Mouse (Mus musculus) limb, embryonic 13.5 days (tissue): ENCODE measurements at regions not wholly inside any gene's neighbourhood (a gene's known extent, or its start where the extent isn't known, plus 50 kb on each side); places are given as distances from the start of the nearest gene placed in this dataset.
A peak's percentile ranks its signal among the peaks of the same experiment; 100 is the strongest.

ENCODE experiments used
- ATAC-seq: fragments of 200-750 bp; cut with Nextera tagmentation; 2 replicates; pipeline ENCODE4 v1.8.0; 2017; ENCODE audit warnings: low read depth, moderate number of reproducible peaks, moderate TSS enrichment; ENCODE audit not compliant: low FRiP score
- H3K27ac ChIP-seq: fragments of 300-500 bp; sonication (generic); 2 replicates; pipeline ENCODE4 v1.5.1; 2015; ENCODE audit warnings: inconsistent platforms, mild to moderate bottlenecking, moderate library complexity
- H3K27me3 ChIP-seq: fragments of 300-500 bp; sonication (generic); 2 replicates; pipeline ENCODE4 v1.6.1; 2015; ENCODE audit warnings: mild to moderate bottlenecking, inconsistent platforms
- H3K36me3 ChIP-seq: fragments of 300-500 bp; sonication (generic); 2 replicates; pipeline ENCODE4 v1.6.1; 2015; ENCODE audit warnings: inconsistent platforms, mild to moderate bottlenecking, moderate library complexity
- H3K4me1 ChIP-seq: fragments of 300-500 bp; sonication (generic); 2 replicates; pipeline ENCODE4 v1.6.1; 2015; ENCODE audit warnings: inconsistent platforms
- H3K4me2 ChIP-seq: fragments of 300-500 bp; sonication (generic); replicated peaks from 2 replicates; pipeline ENCODE4 v1.6.1; 2015; ENCODE audit warnings: inconsistent platforms, mild to moderate bottlenecking, moderate library complexity
- H3K4me3 ChIP-seq: fragments of 300-500 bp; sonication (generic); 2 replicates; pipeline ENCODE4 v1.5.1; 2015; ENCODE audit warnings: moderate library complexity, mild to moderate bottlenecking, inconsistent platforms
- H3K9ac ChIP-seq: fragments of 300-500 bp; sonication (generic); 2 replicates; pipeline ENCODE4 v1.6.1; 2015; ENCODE audit warnings: mild to moderate bottlenecking, inconsistent platforms
- H3K9me3 ChIP-seq: fragments of 300-500 bp; sonication (generic); 2 replicates; pipeline ENCODE4 v1.6.1; 2016; ENCODE audit warnings: inconsistent platforms
- whole genome bisulfite sequencing: fragments of 180-500 bp; shearing (Covaris S2); methylation state at CpG from one replicate; pipeline ENCODE4 v1.1.7; 2015; 5-methylcytosine and 5-hydroxymethylcytosine counted together

GRCm38 (mm10) chr5:74861297-74861696 is 158.6 kb upstream of the Lnx1 start:
- no peak overlapping the region for H3K4me2 ChIP-seq
- H3K4me1 ChIP-seq, result 0 out of 2 replicates have a peak, but pooled peaks cover 3% of the 10 kb centered on the region
- H3K9me3 ChIP-seq, result no peaks in the 10 kb centered on the region
- no peak overlapping the region for H3K27ac ChIP-seq
- ATAC-seq, result no peak
- H3K27me3 ChIP-seq, result no peaks in the 10 kb centered on the region
- H3K9ac ChIP-seq, result no peak overlapping the region
- H3K36me3 ChIP-seq, result no peaks in the 10 kb centered on the region
- no peak overlapping the region for H3K4me3 ChIP-seq
- WGBS, result 49% methylated on average over 2 of the region's 2 CpGs

- no peaks in the 10 kb centered on the region for H3K9me3 ChIP-seq
- H3K4me1 ChIP-seq, result 0 out of 2 replicates have a peak, but pooled peaks cover 3% of the 10 kb centered on the region
- no peaks in the 10 kb centered on the region for H3K27me3 ChIP-seq
- ATAC-seq, result no peak
- H3K27ac ChIP-seq, result no peak overlapping the region
- H3K36me3 ChIP-seq, result no peaks in the 10 kb centered on the region
- no peak overlapping the region for H3K4me2 ChIP-seq
- no peak overlapping the region for H3K4me3 ChIP-seq
- 52% methylated on average over 5 of the region's 5 CpGs for WGBS
- H3K9ac ChIP-seq, result no peak overlapping the region
Measured at GRCm38 (mm10) chr5:74857861-74858260, 155.1 kb upstream of the Lnx1 start.

DNA sequence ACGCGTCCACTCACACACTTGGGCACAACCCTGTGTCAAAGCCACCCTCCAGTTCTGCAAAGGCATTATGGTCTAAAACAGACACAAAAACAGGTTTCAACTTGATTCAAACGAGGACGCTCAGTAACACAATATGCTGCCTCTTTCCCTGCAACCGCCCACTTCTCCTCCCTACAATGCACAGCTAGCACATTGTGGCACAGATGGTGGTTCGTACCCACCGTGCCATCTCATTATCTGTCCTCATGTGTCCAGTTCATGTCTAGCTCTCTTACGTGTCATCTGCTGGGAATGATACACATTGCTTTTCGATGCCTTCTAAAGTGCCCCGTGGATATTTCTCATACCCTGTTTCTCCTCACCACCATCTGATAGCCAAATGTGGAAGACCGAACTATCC is 154.4 kb upstream of the Lnx1 start:
- no peak overlapping the region for H3K9ac ChIP-seq
- H3K4me1 ChIP-seq, result 0 out of 2 replicates have a peak, but pooled peaks cover 3% of the 10 kb centered on the region
- no peak for ATAC-seq
- H3K27ac ChIP-seq, result no peak overlapping the region
- H3K4me2 ChIP-seq, result no peak overlapping the region
- 82% methylated on average over 11 of the region's 11 CpGs for WGBS
- no peaks in the 10 kb centered on the region for H3K27me3 ChIP-seq
- H3K9me3 ChIP-seq, result no peaks in the 10 kb centered on the region
- H3K36me3 ChIP-seq, result no peaks in the 10 kb centered on the region
- H3K4me3 ChIP-seq, result no peak overlapping the region

- 48% methylated on average over 6 of the region's 6 CpGs for WGBS
- H3K9me3 ChIP-seq, result peaks cover 3% of the 10 kb centered on the region; the same call in 1 of the 2 replicates
- peak; percentile 59; the same call in 1 of the 2 replicates for ATAC-seq
- 0 out of 2 replicates have a peak, but pooled peaks cover 4% of the 10 kb centered on the region for H3K4me1 ChIP-seq
- no peak overlapping the region for H3K4me2 ChIP-seq
- H3K9ac ChIP-seq, result no peak overlapping the region
- H3K27ac ChIP-seq, result no peak overlapping the region
- no peak overlapping the region for H3K4me3 ChIP-seq
- H3K27me3 ChIP-seq, result no peaks in the 10 kb centered on the region
- no peaks in the 10 kb centered on the region for H3K36me3 ChIP-seq
Measured at GRCm38 (mm10) chr5:74847824-74848223, 145.1 kb upstream of the Lnx1 start.

- Histone ChIP-seq H3K4me2 (no peak overlapping the region), H3K36me3 (no peaks in the 10 kb centered on the region), H3K9ac (no peak overlapping the region), H3K4me1 (0 out of 2 replicates have a peak, but pooled peaks cover 4% of the 10 kb centered on the region), H3K27me3 (no peaks in the 10 kb centered on the region), H3K9me3 (peaks cover 3% of the 10 kb centered on the region; the same call in 1 of the 2 replicates), H3K27ac (no peak overlapping the region), H3K4me3 (no peak overlapping the region)
- no peak for ATAC-seq
- WGBS, result 71% methylated on average over 5 of the region's 5 CpGs
Measured at GRCm38 (mm10) chr5:74846674-74847073, 144.0 kb upstream of the Lnx1 start.

DNA sequence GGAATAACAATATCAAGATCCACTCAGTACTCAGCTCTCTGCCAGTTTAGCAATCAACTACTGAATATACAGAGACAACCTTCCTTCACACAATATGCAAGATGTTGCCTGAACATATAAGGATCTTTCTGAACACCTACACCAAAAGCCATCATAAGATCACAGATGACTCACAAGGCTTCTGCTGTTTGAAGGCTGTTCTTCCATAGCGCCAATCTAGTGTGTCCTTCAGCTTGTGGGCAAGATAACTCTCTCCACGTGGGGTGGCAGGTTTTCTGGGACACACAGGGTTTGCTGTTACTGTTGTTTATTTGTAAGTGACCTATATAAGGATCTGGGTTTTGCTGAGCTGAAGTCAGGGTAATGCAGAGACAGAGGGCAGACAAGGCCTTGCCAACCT is 131.7 kb upstream of the Lnx1 start:
- Histone ChIP-seq H3K4me3 (no peak overlapping the region), H3K27me3 (no peaks in the 10 kb centered on the region), H3K9ac (no peak overlapping the region), H3K4me2 (no peak overlapping the region), H3K4me1 (peaks cover 10% of the 10 kb centered on the region), H3K9me3 (no peaks in the 10 kb centered on the region), H3K27ac (no peak overlapping the region), H3K36me3 (no peaks in the 10 kb centered on the region)
- 79% methylated on average over 2 of the region's 2 CpGs for WGBS
- no peak for ATAC-seq

GRCm38 (mm10) chr5:74833887-74834286 is 131.2 kb upstream of the Lnx1 start:
- 77% methylated on average over 4 of the region's 4 CpGs for WGBS

GRCm38 (mm10) chr5:74832011-74832410 is 129.3 kb upstream of the Lnx1 start:
- H3K4me3 ChIP-seq, result no peak overlapping the region
- no peaks in the 10 kb centered on the region for H3K27me3 ChIP-seq
- ATAC-seq, result peak; percentile 43; the same call in 1 of the 2 replicates
- 52% methylated on average over 7 of the region's 7 CpGs for whole genome bisulfite sequencing
- H3K4me1 ChIP-seq, result peaks cover 15% of the 10 kb centered on the region
- no peaks in the 10 kb centered on the region for H3K36me3 ChIP-seq
- H3K9me3 ChIP-seq, result no peaks in the 10 kb centered on the region
- H3K4me2 ChIP-seq, result no peak overlapping the region
- no peak overlapping the region for H3K27ac ChIP-seq
- no peak overlapping the region for H3K9ac ChIP-seq

More at GRCm38 (mm10) chr5:74833887-74834286, 131.2 kb upstream of the Lnx1 start:
- Histone ChIP-seq H3K9ac (no peak overlapping the region), H3K27ac (no peak overlapping the region), H3K4me1 (peaks cover 9% of the 10 kb centered on the region), H3K27me3 (no peaks in the 10 kb centered on the region), H3K4me2 (no peak overlapping the region), H3K9me3 (no peaks in the 10 kb centered on the region), H3K4me3 (no peak overlapping the region), H3K36me3 (no peaks in the 10 kb centered on the region)
- no peak for ATAC-seq

DNA sequence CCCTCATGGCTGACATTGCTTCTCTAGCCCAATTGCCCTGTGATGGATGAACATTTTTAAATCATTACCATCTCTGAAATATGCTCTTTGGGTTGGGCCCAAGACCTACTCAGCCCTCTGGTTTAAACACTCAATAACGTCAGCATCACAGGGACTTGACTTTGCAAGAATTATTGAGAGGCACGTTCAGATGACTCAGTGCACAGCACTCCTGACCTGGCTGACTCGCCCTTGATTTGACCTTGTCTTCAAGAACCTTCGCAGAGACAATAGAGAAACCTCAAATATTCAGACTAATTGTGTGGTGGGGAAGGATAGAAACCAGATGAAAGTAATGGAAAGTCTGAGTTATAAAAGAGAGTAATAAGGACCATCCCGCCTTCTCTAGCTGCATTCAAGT is 127.9 kb upstream of the Lnx1 start:
- ATAC-seq, result no peak
- no peak overlapping the region for H3K9ac ChIP-seq
- H3K27ac ChIP-seq, result no peak overlapping the region
- peaks cover 15% of the 10 kb centered on the region for H3K4me1 ChIP-seq
- no peaks in the 10 kb centered on the region for H3K36me3 ChIP-seq
- H3K4me3 ChIP-seq, result no peak overlapping the region
- no peaks in the 10 kb centered on the region for H3K9me3 ChIP-seq
- no peak overlapping the region for H3K4me2 ChIP-seq
- 32% methylated on average over 5 of the region's 5 CpGs for WGBS
- H3K27me3 ChIP-seq, result no peaks in the 10 kb centered on the region

- Histone ChIP-seq H3K36me3 (no peaks in the 10 kb centered on the region), H3K4me2 (no peak overlapping the region), H3K27me3 (no peaks in the 10 kb centered on the region), H3K27ac (no peak overlapping the region), H3K9me3 (no peaks in the 10 kb centered on the region), H3K9ac (no peak overlapping the region), H3K4me1 (peaks cover 15% of the 10 kb centered on the region), H3K4me3 (no peak overlapping the region)
- no peak for ATAC-seq
- WGBS, result 63% methylated on average over 9 of the region's 9 CpGs
Measured at GRCm38 (mm10) chr5:74829003-74829402, 126.3 kb upstream of the Lnx1 start.

- ATAC-seq, result no peak
- no peak overlapping the region for H3K27ac ChIP-seq
- H3K4me3 ChIP-seq, result no peak overlapping the region
- 13% methylated on average over 4 of the region's 4 CpGs for WGBS
- no peak overlapping the region for H3K4me2 ChIP-seq
- no peaks in the 10 kb centered on the region for H3K27me3 ChIP-seq
- H3K9me3 ChIP-seq, result no peaks in the 10 kb centered on the region
- no peak overlapping the region for H3K9ac ChIP-seq
- peaks cover 15% of the 10 kb centered on the region for H3K4me1 ChIP-seq
- no peaks in the 10 kb centered on the region for H3K36me3 ChIP-seq
Measured at GRCm38 (mm10) chr5:74827944-74828343, 125.2 kb upstream of the Lnx1 start.

- no peak overlapping the region for H3K9ac ChIP-seq
- H3K4me3 ChIP-seq, result no peak overlapping the region
- no peaks in the 10 kb centered on the region for H3K9me3 ChIP-seq
- WGBS, result 54% methylated on average over 5 of the region's 5 CpGs
- peaks cover 12% of the 10 kb centered on the region for H3K4me1 ChIP-seq
- H3K36me3 ChIP-seq, result no peaks in the 10 kb centered on the region
- no peak overlapping the region for H3K4me2 ChIP-seq
- H3K27ac ChIP-seq, result no peak overlapping the region
- H3K27me3 ChIP-seq, result no peaks in the 10 kb centered on the region
- no peak for ATAC-seq
Measured at GRCm38 (mm10) chr5:74825517-74826254, 123.0 kb upstream of the Lnx1 start.

GRCm38 (mm10) chr5:74823719-74824118 is 121.0 kb upstream of the Lnx1 start:
- no peak overlapping the region for H3K4me3 ChIP-seq
- ATAC-seq, result no peak

More at GRCm38 (mm10) chr5:74823719-74824118, 121.0 kb upstream of the Lnx1 start:
- WGBS, result 79% methylated on average over 7 of the region's 7 CpGs
- Histone ChIP-seq H3K4me2 (no peak overlapping the region), H3K36me3 (no peaks in the 10 kb centered on the region), H3K4me1 (peaks cover 14% of the 10 kb centered on the region), H3K27ac (no peak overlapping the region), H3K9ac (no peak overlapping the region), H3K27me3 (no peaks in the 10 kb centered on the region), H3K9me3 (no peaks in the 10 kb centered on the region)
